Mouse (Mus musculus): ENCODE results near the gene Rtkn2. TPM values are rescaled to one million over a fixed set of nuclear protein-coding genes. Genes with fewer than 3 reads are reported as not detected.

Rtkn2 gene
- polyA plus RNA-seq, 1 experiment from 2014 or later = 1.3 TPM

DNA sequence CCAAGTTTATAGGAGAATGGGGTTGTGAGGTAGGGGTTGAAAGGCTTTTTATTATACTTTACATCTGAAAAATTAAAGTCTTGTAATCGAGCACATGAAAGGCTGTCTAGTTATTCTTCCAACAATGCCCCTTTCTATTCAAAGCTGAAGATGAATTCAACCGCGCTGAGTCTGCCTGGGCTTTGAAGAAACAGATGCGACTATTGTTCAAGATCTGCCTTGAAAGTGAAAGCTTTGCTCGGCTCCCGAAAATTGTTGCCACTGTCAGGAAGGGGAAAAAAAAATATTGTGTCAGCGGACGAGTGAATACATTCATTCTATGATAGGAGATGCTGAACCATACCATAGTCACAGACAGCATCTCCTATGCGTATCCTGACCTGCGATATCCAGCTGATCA lies 16.9 kb upstream of the Rtkn2 start:
- no peak for ATAC-seq (ENCODE audit: insufficient read depth)
- Histone ChIP-seq H3K27me3 (no peaks in the 10 kb centered on the region), H3K27ac (replicated peaks) (no peak overlapping the region), H3K9ac (no peak overlapping the region), H3K4me1 (replicated peaks) (no peaks in the 10 kb centered on the region), H3K36me3 (replicated peaks) (no peaks in the 10 kb centered on the region), H3K9me3 (replicated peaks) (no peaks in the 10 kb centered on the region), H3K4me3 (replicated peaks) (no peak overlapping the region), H3K4me2 (no peak overlapping the region)
- 63% methylated on average over 10 of the region's 10 CpGs for WGBS (ENCODE audit: insufficient replicate concordance)

DNA sequence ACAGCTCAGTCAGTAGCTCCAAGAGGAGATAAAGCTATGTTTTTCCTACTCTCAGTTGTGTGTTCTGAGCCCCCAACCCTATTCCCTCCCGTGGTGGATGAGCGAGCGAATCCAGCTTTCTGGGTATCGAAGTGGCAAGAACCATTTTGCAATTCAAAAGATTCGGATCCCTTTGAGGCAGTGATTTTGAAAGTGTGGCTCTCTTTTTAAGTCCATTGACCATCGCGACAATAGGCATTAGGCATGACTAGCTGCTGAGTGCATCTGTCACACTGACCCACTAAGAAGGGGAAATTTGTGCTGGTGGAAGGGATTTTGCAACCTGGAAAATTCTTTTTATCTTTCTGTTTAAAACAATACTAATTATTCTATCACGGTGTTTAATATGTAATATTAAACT lies 15.3 kb upstream of the Rtkn2 start:
- H3K4me3 ChIP-seq (replicated peaks) = no peak overlapping the region
- no peak overlapping the region for H3K4me2 ChIP-seq
- H3K4me1 ChIP-seq (replicated peaks) = no peaks in the 10 kb centered on the region
- no peaks in the 10 kb centered on the region for H3K36me3 ChIP-seq (replicated peaks)
- H3K27ac ChIP-seq (replicated peaks) = no peak overlapping the region
- no peak overlapping the region for H3K9ac ChIP-seq
- H3K9me3 ChIP-seq (replicated peaks) = no peaks in the 10 kb centered on the region
- H3K27me3 ChIP-seq = no peaks in the 10 kb centered on the region
- WGBS (ENCODE audit: insufficient replicate concordance) = 65% methylated on average over 8 of the region's 8 CpGs
- no peak for ATAC-seq (ENCODE audit: insufficient read depth)

DNA sequence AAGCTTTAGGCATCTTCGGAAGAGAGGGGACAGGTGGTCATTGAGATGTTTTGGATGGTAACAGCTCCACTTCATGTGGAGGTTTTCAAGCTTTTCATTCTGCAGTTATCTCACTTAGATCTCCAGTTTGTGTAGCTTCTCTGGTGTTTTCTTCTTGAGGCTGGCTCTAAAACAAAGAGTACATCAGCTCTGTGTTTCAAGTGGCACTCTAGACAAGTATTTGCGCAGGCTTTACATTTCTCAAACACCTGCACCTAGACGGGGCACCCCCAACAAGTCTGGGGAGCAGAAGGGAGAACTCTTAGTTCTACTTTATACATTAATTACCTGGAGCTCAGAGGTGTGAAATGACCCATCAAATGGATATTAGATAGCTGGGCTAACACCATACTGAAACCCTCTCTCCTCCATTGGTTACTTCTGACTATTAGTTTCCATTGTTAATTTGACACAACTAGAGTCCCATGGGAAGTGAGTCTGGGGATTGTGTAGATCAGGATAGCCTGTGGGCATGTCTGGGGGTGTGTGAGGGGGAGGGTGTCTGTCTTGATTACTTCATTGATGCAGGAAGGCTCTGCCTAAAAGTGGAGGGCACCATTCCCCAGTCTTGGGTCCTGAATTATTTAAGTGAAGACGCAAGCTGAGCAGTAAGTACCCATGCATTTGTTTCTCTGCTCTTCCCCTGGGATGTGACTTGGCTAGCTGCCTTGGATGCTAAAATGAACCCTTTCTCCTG lies 14.0 kb upstream of the Rtkn2 start:
- Histone ChIP-seq H3K9me3 (replicated peaks) (no peaks in the 10 kb centered on the region), H3K9ac (no peak overlapping the region), H3K36me3 (replicated peaks) (no peaks in the 10 kb centered on the region), H3K4me1 (replicated peaks) (no peaks in the 10 kb centered on the region), H3K4me3 (replicated peaks) (no peak overlapping the region), H3K27ac (replicated peaks) (no peak overlapping the region), H3K4me2 (no peak overlapping the region), H3K27me3 (no peaks in the 10 kb centered on the region)
- WGBS (ENCODE audit: insufficient replicate concordance) = 71% methylated on average over 4 of the region's 4 CpGs
- no peak for ATAC-seq (ENCODE audit: insufficient read depth)

DNA sequence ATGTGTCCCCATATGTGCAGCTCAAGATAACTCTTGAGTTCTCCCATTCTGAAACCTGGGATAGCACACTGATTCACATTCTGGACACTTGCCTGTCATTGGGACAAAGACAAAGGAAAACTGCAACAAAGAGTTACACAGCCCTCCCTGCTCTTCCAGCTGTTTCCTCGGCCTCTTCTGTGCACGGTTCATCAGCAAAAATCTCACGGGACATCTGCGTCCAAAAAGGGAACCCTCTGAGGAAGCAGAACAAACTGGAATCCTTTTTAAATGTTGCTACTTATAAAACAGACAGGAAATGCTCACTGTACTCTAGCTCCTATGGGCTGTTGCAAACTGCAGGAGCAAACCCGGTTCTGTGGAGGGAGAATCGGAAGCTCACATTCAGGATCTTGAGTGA lies 13.3 kb upstream of the Rtkn2 start:
- Histone ChIP-seq H3K27ac (replicated peaks) (no peak overlapping the region), H3K4me1 (replicated peaks) (no peaks in the 10 kb centered on the region), H3K9ac (no peak overlapping the region), H3K4me2 (no peak overlapping the region), H3K27me3 (no peaks in the 10 kb centered on the region), H3K36me3 (replicated peaks) (no peaks in the 10 kb centered on the region), H3K9me3 (replicated peaks) (no peaks in the 10 kb centered on the region), H3K4me3 (replicated peaks) (no peak overlapping the region)
- 14% methylated on average over 6 of the region's 6 CpGs for WGBS (ENCODE audit: insufficient replicate concordance)
- ATAC-seq (ENCODE audit: insufficient read depth) = no peak

DNA sequence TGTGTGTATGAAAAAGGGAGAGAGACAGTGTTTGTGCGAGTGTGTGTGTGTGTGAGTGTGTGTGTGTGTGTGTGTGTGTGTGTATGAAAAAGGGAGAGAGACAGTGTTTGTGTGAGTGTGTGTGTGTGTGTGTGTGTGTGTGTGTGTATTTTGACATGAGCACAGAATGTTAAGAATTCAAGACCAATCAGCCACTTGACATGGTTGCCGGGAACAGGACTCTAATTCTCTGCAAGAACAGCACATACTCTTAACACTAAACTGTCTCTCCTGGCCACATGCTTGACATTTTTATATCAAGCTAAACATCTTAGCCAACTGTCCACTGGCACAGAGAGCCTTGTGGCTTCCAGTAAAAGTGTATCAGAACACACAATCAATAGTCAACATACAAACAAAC lies 12.4 kb upstream of the Rtkn2 start:
- no peak overlapping the region for H3K27ac ChIP-seq (replicated peaks)
- WGBS (ENCODE audit: insufficient replicate concordance) = 59% methylated on average over 2 of the region's 2 CpGs
- ATAC-seq (ENCODE audit: insufficient read depth) = no peak
- H3K9ac ChIP-seq = no peak overlapping the region
- H3K4me3 ChIP-seq (replicated peaks) = no peak overlapping the region
- no peaks in the 10 kb centered on the region for H3K36me3 ChIP-seq (replicated peaks)
- H3K9me3 ChIP-seq (replicated peaks) = no peaks in the 10 kb centered on the region
- H3K27me3 ChIP-seq = no peaks in the 10 kb centered on the region
- no peak overlapping the region for H3K4me2 ChIP-seq
- H3K4me1 ChIP-seq (replicated peaks) = no peaks in the 10 kb centered on the region

DNA sequence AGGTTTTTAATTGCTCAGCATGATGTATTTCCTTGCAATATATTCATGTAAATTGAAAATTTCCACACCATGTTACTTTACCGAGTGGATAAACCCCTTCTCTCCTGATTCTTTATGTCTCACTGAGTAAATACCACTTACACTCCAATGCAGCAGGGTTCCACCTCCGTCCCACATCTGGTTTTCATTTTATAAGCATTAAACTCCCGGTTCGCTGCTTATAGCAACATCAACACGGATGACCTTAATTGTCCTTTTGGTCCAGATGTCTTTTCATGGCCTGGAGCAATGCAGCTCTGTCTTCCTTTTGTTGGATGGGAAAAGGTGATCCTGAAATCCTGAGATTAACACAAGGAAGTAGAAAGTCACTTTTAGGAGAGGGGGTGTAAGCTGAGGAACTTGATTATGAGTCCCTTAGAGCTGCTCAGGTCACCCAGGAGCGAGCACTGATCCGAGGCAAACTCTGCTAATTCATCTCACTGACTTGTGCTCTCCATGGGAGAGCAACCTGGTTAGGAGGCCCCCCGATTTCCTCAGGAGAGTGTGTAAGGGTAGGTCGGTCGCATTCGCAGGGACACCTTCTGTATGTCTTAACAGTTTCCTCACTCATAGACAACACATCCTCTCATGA lies 8.1 kb upstream of the Rtkn2 start:
- Histone ChIP-seq H3K27me3 (no peaks in the 10 kb centered on the region), H3K4me1 (replicated peaks) (no peaks in the 10 kb centered on the region), H3K36me3 (replicated peaks) (no peaks in the 10 kb centered on the region), H3K4me2 (no peak overlapping the region), H3K27ac (replicated peaks) (no peak overlapping the region), H3K9ac (no peak overlapping the region), H3K9me3 (replicated peaks) (no peaks in the 10 kb centered on the region), H3K4me3 (replicated peaks) (no peak overlapping the region)
- no peak for ATAC-seq (ENCODE audit: insufficient read depth)
- WGBS (ENCODE audit: insufficient replicate concordance) = 67% methylated on average over 11 of the region's 11 CpGs

DNA sequence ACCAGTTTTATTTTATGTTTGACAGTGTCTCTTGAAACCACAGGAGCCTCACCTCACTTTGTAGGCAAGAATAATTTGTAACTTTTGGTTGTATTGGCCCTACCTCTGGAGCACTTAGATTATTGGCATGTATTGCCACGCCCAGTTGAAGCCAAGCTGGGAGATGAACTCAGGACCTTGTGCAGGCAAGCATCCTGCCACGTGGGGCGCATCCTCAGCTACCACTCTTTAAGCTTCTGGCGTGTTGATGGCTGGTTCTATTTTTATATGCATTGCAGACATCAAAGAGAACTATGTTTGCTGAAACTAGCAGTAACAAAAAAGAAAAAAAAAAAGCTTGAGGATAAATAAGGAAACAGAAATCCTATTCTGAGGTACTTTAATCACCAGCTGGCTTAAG lies 2.1 kb upstream of the Rtkn2 start:
- H3K4me2 ChIP-seq = no peak overlapping the region
- ATAC-seq (ENCODE audit: insufficient read depth) = no peak

DNA sequence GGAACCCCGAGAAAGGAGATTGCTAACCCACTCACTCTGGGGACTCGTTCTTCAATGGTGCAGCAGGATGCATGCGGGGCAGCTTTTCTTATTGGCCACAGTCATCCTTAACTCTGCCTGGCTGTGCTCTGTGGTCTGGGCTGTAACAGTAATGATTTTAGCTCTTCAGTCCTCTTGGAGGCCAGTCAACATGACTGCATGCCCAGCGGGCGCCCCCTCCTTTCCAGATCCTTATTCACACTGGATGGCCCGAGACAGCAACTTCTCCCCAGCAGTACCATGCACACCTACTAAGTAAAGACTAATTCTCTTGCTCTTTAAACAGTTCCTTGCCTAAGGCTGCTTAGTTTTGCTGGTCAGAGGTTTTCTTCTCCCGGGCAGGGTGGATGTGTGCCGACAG lies 4.4 kb downstream of the Rtkn2 start:
- ATAC-seq (ENCODE audit: insufficient read depth) = no peak

More for the DNA sequence above, 2.1 kb upstream of the Rtkn2 start:
- 53% methylated on average over 4 of the region's 4 CpGs for WGBS (ENCODE audit: insufficient replicate concordance)
- Histone ChIP-seq H3K9ac (no peak overlapping the region), H3K4me3 (replicated peaks) (no peak overlapping the region), H3K27me3 (no peaks in the 10 kb centered on the region), H3K27ac (replicated peaks) (no peak overlapping the region), H3K4me1 (replicated peaks) (peaks cover 14% of the 10 kb centered on the region), H3K36me3 (replicated peaks) (no peaks in the 10 kb centered on the region), H3K9me3 (replicated peaks) (no peaks in the 10 kb centered on the region)

DNA sequence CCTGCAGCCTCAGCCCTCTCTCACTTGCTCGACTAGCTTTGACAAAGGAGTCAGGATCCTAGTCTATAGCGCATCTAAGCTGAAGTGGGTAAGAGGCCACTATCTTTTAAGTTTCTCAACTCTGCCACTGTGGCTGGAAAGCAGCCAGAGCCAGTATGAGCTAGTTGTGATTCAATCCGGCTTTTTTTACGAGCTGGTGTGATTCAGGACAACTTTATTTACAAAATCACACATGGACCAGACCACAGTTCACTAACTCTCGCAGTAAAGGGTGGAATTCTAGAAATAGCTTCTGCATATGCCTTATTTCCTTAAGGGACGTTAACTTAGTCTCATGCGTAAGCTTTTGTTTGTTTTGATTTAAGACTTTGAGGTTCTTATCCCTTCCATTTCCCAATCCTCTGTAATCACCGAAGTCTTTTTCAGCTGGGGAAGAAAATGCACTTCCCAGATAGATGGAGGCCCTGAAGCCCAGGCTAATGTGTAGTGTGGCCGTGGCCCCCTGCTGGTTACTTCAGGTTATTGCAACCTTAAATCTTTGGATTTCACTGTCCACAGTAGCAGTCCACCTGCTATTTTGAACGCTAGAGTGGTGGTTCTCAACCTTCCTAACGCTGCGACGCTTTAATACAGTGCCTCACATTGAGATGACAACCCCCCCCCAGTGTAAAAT lies 5.0 kb downstream of the Rtkn2 start:
- Histone ChIP-seq H3K4me2 (no peak overlapping the region), H3K9me3 (replicated peaks) (no peaks in the 10 kb centered on the region), H3K4me3 (replicated peaks) (no peak overlapping the region), H3K27ac (replicated peaks) (no peak overlapping the region), H3K9ac (no peak overlapping the region), H3K36me3 (replicated peaks) (no peaks in the 10 kb centered on the region), H3K4me1 (replicated peaks) (peaks cover 6% of the 10 kb centered on the region), H3K27me3 (no peaks in the 10 kb centered on the region)
- ATAC-seq (ENCODE audit: insufficient read depth) = no peak
- WGBS (ENCODE audit: insufficient replicate concordance) = 38% methylated on average over 13 of the region's 13 CpGs

More for the DNA sequence above, 4.4 kb downstream of the Rtkn2 start:
- Histone ChIP-seq H3K4me2 (no peak overlapping the region), H3K27ac (replicated peaks) (no peak overlapping the region), H3K9me3 (replicated peaks) (no peaks in the 10 kb centered on the region), H3K27me3 (no peaks in the 10 kb centered on the region), H3K36me3 (replicated peaks) (no peaks in the 10 kb centered on the region), H3K9ac (no peak overlapping the region), H3K4me3 (replicated peaks) (no peak overlapping the region), H3K4me1 (replicated peaks) (peaks cover 12% of the 10 kb centered on the region)
- 79% methylated on average over 8 of the region's 8 CpGs for WGBS (ENCODE audit: insufficient replicate concordance)

DNA sequence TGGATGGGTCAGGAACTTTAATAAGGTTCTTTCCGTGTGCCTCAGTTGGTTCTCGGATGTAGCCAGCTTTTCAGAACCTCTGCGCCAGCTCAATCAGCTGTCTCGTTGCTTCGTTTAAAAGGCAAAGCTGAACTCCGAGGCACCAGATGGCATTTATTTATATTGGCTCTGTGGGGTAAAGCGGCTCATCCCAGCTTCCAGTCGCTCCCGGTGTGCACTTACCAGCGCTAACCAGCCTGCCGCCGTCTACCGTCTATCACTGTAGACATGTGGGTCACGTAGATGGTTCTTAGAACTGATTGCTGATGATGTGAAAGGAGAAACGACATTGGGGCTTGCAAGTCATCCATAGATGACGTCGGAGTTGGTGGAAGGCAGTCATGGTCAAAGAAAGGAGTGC lies 5.7 kb downstream of the Rtkn2 start:
- H3K9me3 ChIP-seq (replicated peaks) = no peaks in the 10 kb centered on the region
- 81% methylated on average over 17 of the region's 17 CpGs for WGBS (ENCODE audit: insufficient replicate concordance)
- H3K4me1 ChIP-seq (replicated peaks) = no peaks in the 10 kb centered on the region; the same call in 1 of the 2 replicates
- no peaks in the 10 kb centered on the region for H3K36me3 ChIP-seq (replicated peaks)
- no peak overlapping the region for H3K4me3 ChIP-seq (replicated peaks)
- H3K9ac ChIP-seq = no peak overlapping the region
- H3K4me2 ChIP-seq = no peak overlapping the region
- no peak overlapping the region for H3K27ac ChIP-seq (replicated peaks)
- ATAC-seq (ENCODE audit: insufficient read depth) = no peak
- H3K27me3 ChIP-seq = no peaks in the 10 kb centered on the region

DNA sequence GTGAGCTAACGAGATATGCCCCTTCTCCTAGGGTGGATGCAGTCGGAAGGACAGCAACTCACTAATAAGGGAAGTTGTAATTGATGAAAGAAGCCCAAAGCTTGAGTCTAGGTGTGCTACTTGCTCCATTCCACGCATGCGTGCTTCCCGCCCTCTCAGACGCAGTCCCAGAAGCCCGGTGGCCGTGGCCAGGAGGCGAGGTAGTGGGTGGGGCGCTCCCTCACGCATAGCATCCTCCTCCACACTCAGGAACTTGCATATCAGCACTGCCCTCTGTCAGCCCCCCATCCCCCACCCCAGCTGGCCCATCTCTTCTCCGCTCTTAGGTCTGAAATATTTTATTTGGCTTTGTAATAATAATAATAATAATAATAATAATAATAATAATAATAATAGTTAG lies 16.0 kb downstream of the Rtkn2 start:
- H3K36me3 ChIP-seq (replicated peaks) = no peaks in the 10 kb centered on the region
- H3K27me3 ChIP-seq = no peaks in the 10 kb centered on the region
- ATAC-seq (ENCODE audit: insufficient read depth) = no peak
- H3K9ac ChIP-seq = no peak overlapping the region
- 64% methylated on average over 12 of the region's 12 CpGs for WGBS (ENCODE audit: insufficient replicate concordance)
- H3K9me3 ChIP-seq (replicated peaks) = no peaks in the 10 kb centered on the region
- H3K4me1 ChIP-seq (replicated peaks) = peaks cover 7% of the 10 kb centered on the region; the same call in 1 of the 2 replicates
- no peak overlapping the region for H3K4me2 ChIP-seq
- H3K4me3 ChIP-seq (replicated peaks) = no peak overlapping the region
- no peak overlapping the region for H3K27ac ChIP-seq (replicated peaks)

Measured in liver, embryonic 15.5 days (tissue).